Mouse (Mus musculus) embryonic facial prominence, embryonic 11.5 days (tissue): ENCODE results near the gene Usp48. TPM values are rescaled to one million over a fixed set of nuclear protein-coding genes. Genes with fewer than 3 reads are reported as not detected.

Experiments
- ATAC-seq: fragments of 200-750 bp; cut with Nextera tagmentation; replicated peaks from 2 replicates; pipeline ENCODE4 v1.8.0; 2017; ENCODE audit warnings: low read depth; ENCODE audit not compliant: insufficient number of reproducible peaks, low FRiP score, low TSS enrichment
- DNase-seq: peaks from one replicate; pipeline ENCODE4 v3.0.0-alpha.2; 2015; ENCODE audit warnings: low spot score
- H3K27ac ChIP-seq: fragments of 300-500 bp; sonication (generic); replicated peaks from 2 replicates; pipeline ENCODE4 v1.5.1; 2014; ENCODE audit warnings: mild to moderate bottlenecking, low read depth, low read length, control low read depth
- H3K27me3 ChIP-seq: fragments of 300-500 bp; sonication (generic); 2 replicates; pipeline ENCODE4 v1.6.1; 2014; ENCODE audit warnings: mild to moderate bottlenecking, low read length, moderate library complexity, mixed read lengths; ENCODE audit not compliant: control insufficient read depth, insufficient read depth
- H3K36me3 ChIP-seq: fragments of 300-500 bp; sonication (generic); replicated peaks from 2 replicates; pipeline ENCODE4 v1.6.1; 2014; ENCODE audit warnings: low read depth, mild to moderate bottlenecking, low read length, moderate library complexity, mixed read lengths; ENCODE audit not compliant: control insufficient read depth, insufficient read depth
- H3K4me1 ChIP-seq: fragments of 300-500 bp; sonication (generic); 2 replicates; pipeline ENCODE4 v1.6.1; 2014; ENCODE audit warnings: low read length, mixed read lengths; ENCODE audit not compliant: control insufficient read depth, insufficient read depth
- H3K4me2 ChIP-seq: fragments of 300-500 bp; sonication (generic); 2 replicates; pipeline ENCODE4 v1.6.1; 2014; ENCODE audit warnings: low read depth, mild to moderate bottlenecking, control low read depth, low read length, moderate library complexity
- H3K4me3 ChIP-seq: fragments of 300-500 bp; sonication (generic); 2 replicates; pipeline ENCODE4 v1.5.1; 2014; ENCODE audit warnings: low read depth, low read length, control low read depth
- H3K9ac ChIP-seq: fragments of 300-500 bp; sonication (generic); replicated peaks from 2 replicates; pipeline ENCODE4 v1.6.1; 2014; ENCODE audit warnings: mild to moderate bottlenecking, control low read depth, low read length
- H3K9me3 ChIP-seq: fragments of 300-500 bp; sonication (generic); replicated peaks from 2 replicates; pipeline ENCODE4 v1.6.1; 2016; ENCODE audit warnings: mild to moderate bottlenecking, low read length, inconsistent platforms, mixed read lengths; ENCODE audit not compliant: control insufficient read depth
- WGBS: fragments of 180-500 bp; shearing (Covaris S2); extraction: QIAGEN DNeasy Blood & Tissue Kit; methylation state at CpG from one replicate; pipeline ENCODE4 v1.1.7; 2014; 5-methylcytosine and 5-hydroxymethylcytosine counted together
- polyA plus RNA-seq: library from polyadenylated mRNA; unstranded; fragments of >200 nt; fragmentation: Nextera tagmentation; extraction: Ambion mirVana; gene quantifications from 2 replicates; pipeline ENCODE4 v1.2.1, GENCODE M21; 2014

Gene Usp48
- polyA plus RNA-seq, 1 experiment from 2014 or later = 76.7 TPM

GRCm38 (mm10) chr4:137684830-137685343 is 91.3 kb downstream of the Usp48 start:
- Histone ChIP-seq H3K9me3 (no peaks in the 10 kb centered on the region), H3K4me3 (no peak overlapping the region), H3K4me2 (no peak overlapping the region), H3K9ac (no peak overlapping the region), H3K4me1 (no peaks in the 10 kb centered on the region), H3K27me3 (peaks cover 30% of the 10 kb centered on the region), H3K36me3 (no peaks in the 10 kb centered on the region), H3K27ac (no peak overlapping the region)
- ATAC-seq = no peak
- WGBS = 27% methylated on average over 9 of the region's 9 CpGs
- no peak for DNase-seq

GRCm38 (mm10) chr4:137686303-137686702 is 92.7 kb downstream of the Usp48 start:
- DNase-seq (no peak), ATAC-seq (no peak)
- Histone ChIP-seq H3K4me2 (no peak overlapping the region), H3K9ac (no peak overlapping the region), H3K4me1 (no peaks in the 10 kb centered on the region), H3K9me3 (no peaks in the 10 kb centered on the region), H3K27ac (no peak overlapping the region), H3K36me3 (no peaks in the 10 kb centered on the region), H3K27me3 (peaks cover 17% of the 10 kb centered on the region), H3K4me3 (no peak overlapping the region)
- WGBS = 80% methylated on average over 5 of the region's 5 CpGs

GRCm38 (mm10) chr4:137687234-137687825 is 93.8 kb downstream of the Usp48 start:
- Histone ChIP-seq H3K4me1 (no peaks in the 10 kb centered on the region), H3K27ac (no peak overlapping the region), H3K9me3 (no peaks in the 10 kb centered on the region), H3K36me3 (no peaks in the 10 kb centered on the region), H3K4me3 (no peak overlapping the region), H3K9ac (no peak overlapping the region), H3K27me3 (peaks cover 7% of the 10 kb centered on the region), H3K4me2 (no peak overlapping the region)
- no peak for DNase-seq
- no peak for ATAC-seq
- 73% methylated on average over 14 of the region's 14 CpGs for WGBS

GRCm38 (mm10) chr4:137692107-137692902 is 98.8 kb downstream of the Usp48 start:
- Histone ChIP-seq H3K36me3 (no peaks in the 10 kb centered on the region), H3K9me3 (no peaks in the 10 kb centered on the region), H3K27ac (no peak overlapping the region), H3K27me3 (no peaks in the 10 kb centered on the region), H3K4me1 (no peaks in the 10 kb centered on the region), H3K4me3 (no peak overlapping the region), H3K4me2 (no peak overlapping the region), H3K9ac (no peak overlapping the region)
- 91% methylated on average over 10 of the region's 10 CpGs for WGBS
- DNase-seq (no peak), ATAC-seq (no peak)

- H3K27me3 ChIP-seq = no peaks in the 10 kb centered on the region
- H3K4me2 ChIP-seq = no peak overlapping the region
- H3K36me3 ChIP-seq = no peaks in the 10 kb centered on the region
- H3K4me3 ChIP-seq = no peak overlapping the region
- no peaks in the 10 kb centered on the region for H3K4me1 ChIP-seq
- ATAC-seq (no peak), DNase-seq (no peak)
- WGBS = 80% methylated on average over 8 of the region's 8 CpGs
- no peaks in the 10 kb centered on the region for H3K9me3 ChIP-seq
- no peak overlapping the region for H3K9ac ChIP-seq
- no peak overlapping the region for H3K27ac ChIP-seq
Measured at GRCm38 (mm10) chr4:137695300-137695699, 101.7 kb downstream of the Usp48 start.

- ATAC-seq (no peak), DNase-seq (no peak)
- no peak overlapping the region for H3K4me3 ChIP-seq
- 37% methylated on average over 4 of the region's 4 CpGs for WGBS
- no peak overlapping the region for H3K4me2 ChIP-seq
- no peaks in the 10 kb centered on the region for H3K36me3 ChIP-seq
- H3K4me1 ChIP-seq = no peaks in the 10 kb centered on the region
- no peaks in the 10 kb centered on the region for H3K9me3 ChIP-seq
- no peaks in the 10 kb centered on the region for H3K27me3 ChIP-seq
- no peak overlapping the region for H3K9ac ChIP-seq
- no peak overlapping the region for H3K27ac ChIP-seq
Measured at GRCm38 (mm10) chr4:137695900-137696299, 102.3 kb downstream of the Usp48 start.

GRCm38 (mm10) chr4:137697156-137697885 is 103.8 kb downstream of the Usp48 start:
- no peak overlapping the region for H3K27ac ChIP-seq
- H3K9me3 ChIP-seq = no peaks in the 10 kb centered on the region
- no peak overlapping the region for H3K4me3 ChIP-seq
- no peaks in the 10 kb centered on the region for H3K27me3 ChIP-seq
- no peaks in the 10 kb centered on the region for H3K4me1 ChIP-seq
- H3K9ac ChIP-seq = no peak overlapping the region
- DNase-seq (no peak), ATAC-seq (no peak)
- no peak overlapping the region for H3K4me2 ChIP-seq
- 78% methylated on average over 13 of the region's 13 CpGs for WGBS
- no peaks in the 10 kb centered on the region for H3K36me3 ChIP-seq
